Mouse (Mus musculus) liver (tissue): Measurements from ENCODE around the gene H1f0.

Source experiments
- DNase-seq: peaks from one replicate; pipeline ENCODE4 v3.0.0-alpha.2; 2020; ENCODE audit warnings: mixed read lengths

The H1f0 gene

GRCm38 (mm10) chr15:79040501-79041416 is 12.5 kb downstream of the H1f0 start:
- DNase-seq, result peak; percentile 51

- DNase-seq, result no peak
These were observed 13.3 kb downstream of the H1f0 start, which contains the start of gene Galr3 for GRCm38 (mm10) chr15:79041585-79041984. Gene Galr3, plus strand, starts transcription at chr15:79041885.

- no peak for DNase-seq
These were observed 14.7 kb downstream of the H1f0 start for GRCm38 (mm10) chr15:79042721-79043491.

- DNase-seq, result peak; percentile 29
These were observed 16.6 kb downstream of the H1f0 start for GRCm38 (mm10) chr15:79044837-79045236.

- DNase-seq, result no peak
These were observed 19.9 kb downstream of the H1f0 start for GRCm38 (mm10) chr15:79048186-79048585.

GRCm38 (mm10) chr15:79050160-79050845 is 22.1 kb downstream of the H1f0 start:
- DNase-seq, result no peak

- no peak for DNase-seq
These were observed 22.7 kb downstream of the H1f0 start for GRCm38 (mm10) chr15:79050964-79051363.

- DNase-seq, result peak; percentile 33
These were observed 23.5 kb downstream of the H1f0 start for GRCm38 (mm10) chr15:79051461-79052360.

- no peak for DNase-seq
These were observed 24.1 kb downstream of the H1f0 start for GRCm38 (mm10) chr15:79052366-79052765.

- DNase-seq, result no peak
These were observed 28.4 kb downstream of the H1f0 start for GRCm38 (mm10) chr15:79056601-79057000.

GRCm38 (mm10) chr15:79057850-79058249 is 29.6 kb downstream of the H1f0 start:
- DNase-seq, result peak; percentile 85

- no peak for DNase-seq
These were observed 32.8 kb downstream of the H1f0 start for GRCm38 (mm10) chr15:79060887-79061565.

GRCm38 (mm10) chr15:79062376-79063159 is 34.3 kb downstream of the H1f0 start, which contains the start of gene Ankrd54:
Gene Ankrd54, minus strand, starts transcription at chr15:79062893.
- DNase-seq, result peak; percentile 97

- DNase-seq, result no peak
These were observed 35.0 kb downstream of the H1f0 start for GRCm38 (mm10) chr15:79063160-79063740.

GRCm38 (mm10) chr15:79065086-79065770 is 37.0 kb downstream of the H1f0 start:
- DNase-seq, result no peak

- DNase-seq, result no peak
These were observed 38.0 kb downstream of the H1f0 start for GRCm38 (mm10) chr15:79066276-79066675.

GRCm38 (mm10) chr15:79067631-79068030 is 39.4 kb downstream of the H1f0 start:
- peak; percentile 78 for DNase-seq

- DNase-seq, result peak; percentile 55
These were observed 40.2 kb downstream of the H1f0 start for GRCm38 (mm10) chr15:79068416-79068815.
